Mouse (Mus musculus) limb, embryonic 15.5 days (tissue): ENCODE data around the gene Kpna4. TPM values are rescaled to one million over a fixed set of nuclear protein-coding genes. Genes with fewer than 3 reads are reported as not detected.
"Not testable (repeated sequence)": the region's sequence is repeated elsewhere in the genome, so short reads cannot be mapped to it uniquely, and the experiment has no call there.

Experiments used
- ATAC-seq: fragments of 200-750 bp; cut with Nextera tagmentation; 2 replicates; pipeline ENCODE4 v1.8.0; 2017; ENCODE audit warnings: low read depth, moderate TSS enrichment; ENCODE audit not compliant: insufficient number of reproducible peaks, low FRiP score, low TSS enrichment
- H3K27ac ChIP-seq: fragments of 300-500 bp; sonication (generic); 2 replicates; pipeline ENCODE4 v1.5.1; 2015; ENCODE audit warnings: moderate library complexity, mild to moderate bottlenecking, inconsistent platforms
- H3K27me3 ChIP-seq: fragments of 300-500 bp; sonication (generic); 2 replicates; pipeline ENCODE4 v1.6.1; 2015; ENCODE audit warnings: inconsistent platforms
- H3K36me3 ChIP-seq: fragments of 300-500 bp; sonication (generic); 2 replicates; pipeline ENCODE4 v1.6.1; 2015; ENCODE audit warnings: inconsistent platforms
- H3K4me1 ChIP-seq: fragments of 300-500 bp; sonication (generic); 2 replicates; pipeline ENCODE4 v1.6.1; 2015; ENCODE audit warnings: inconsistent platforms
- H3K4me2 ChIP-seq: fragments of 300-500 bp; sonication (generic); 2 replicates; pipeline ENCODE4 v1.6.1; 2015; ENCODE audit warnings: mild to moderate bottlenecking, inconsistent platforms
- H3K4me3 ChIP-seq: fragments of 300-500 bp; sonication (generic); 2 replicates; pipeline ENCODE4 v1.5.1; 2015; ENCODE audit warnings: mild to moderate bottlenecking, inconsistent platforms
- H3K9ac ChIP-seq: fragments of 300-500 bp; sonication (generic); 2 replicates; pipeline ENCODE4 v1.6.1; 2015; ENCODE audit warnings: inconsistent platforms
- H3K9me3 ChIP-seq: fragments of 300-500 bp; sonication (generic); 2 replicates; pipeline ENCODE4 v1.6.1; 2016; ENCODE audit warnings: inconsistent platforms
- WGBS: fragments of 180-500 bp; shearing (Covaris S2); methylation state at CpG from one replicate; pipeline ENCODE4 v1.1.7; 2015; 5-methylcytosine and 5-hydroxymethylcytosine counted together
- polyA plus RNA-seq: library from polyadenylated mRNA; unstranded; fragments of >200 nt; fragmentation: Nextera tagmentation; extraction: Ambion mirVana; gene quantifications from 2 replicates; pipeline ENCODE4 v1.2.1, GENCODE M21; 2015

Kpna4 gene
- polyA plus RNA-seq, 1 experiment from 2014 or later: 32.3 TPM

DNA sequence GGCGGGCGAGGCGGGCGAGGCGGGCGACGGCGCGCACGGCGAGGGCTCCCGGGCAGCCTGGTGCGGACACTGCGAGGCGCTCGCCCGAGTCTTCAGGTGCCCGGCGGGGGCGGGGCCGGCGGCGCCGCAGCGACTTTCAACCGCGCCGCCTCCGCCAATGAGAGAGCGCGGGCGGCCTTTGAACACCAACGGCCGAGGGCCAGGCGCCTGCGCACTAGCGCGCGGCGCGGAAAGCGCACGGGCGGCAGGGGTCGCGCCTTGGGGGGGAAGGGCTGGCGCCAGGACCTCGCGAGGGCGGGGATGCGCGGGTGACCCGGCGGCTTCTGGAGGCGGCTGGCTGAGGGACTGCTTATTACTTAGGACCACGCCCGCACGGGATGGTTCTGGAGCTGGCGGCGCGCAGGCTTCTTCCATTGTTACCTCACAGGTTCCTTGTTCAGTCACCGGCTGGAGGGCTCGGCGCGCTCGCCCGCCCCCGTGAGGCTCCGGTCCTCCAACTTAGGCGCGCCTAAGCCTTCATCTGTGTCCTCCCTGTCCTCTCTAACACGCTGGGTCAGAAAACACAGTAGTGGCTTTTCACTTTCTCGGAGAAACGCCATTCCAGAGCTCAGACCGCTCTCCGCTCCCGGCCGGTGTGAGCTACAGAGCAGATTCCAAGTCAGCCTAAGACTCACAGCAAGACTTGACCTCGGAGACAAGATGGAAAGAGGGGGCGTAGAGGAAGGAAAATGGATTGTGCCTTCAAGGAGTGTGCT, 82.1 kb downstream of the Kpna4 start, which contains the start of gene Trim59:
Gene Trim59 (minus strand): TSS at position 111 of the 755 bp plus-strand sequence.
- Histone ChIP-seq H3K4me1 (peaks cover 8% of the 10 kb centered on the region), H3K36me3 (no peaks in the 10 kb centered on the region), H3K9me3 (no peaks in the 10 kb centered on the region), H3K27me3 (no peaks in the 10 kb centered on the region), H3K9ac (peak within 1 kb of the TSS; percentile 76), H3K4me2 (peak within 1 kb of the TSS; percentile 84), H3K27ac (peak within 1 kb of the TSS; percentile 88), H3K4me3 (peak within 1 kb of the TSS; percentile 87)
- peak; percentile 92 for ATAC-seq
- WGBS: under 1% methylated on average over 71 of the region's 80 CpGs

DNA sequence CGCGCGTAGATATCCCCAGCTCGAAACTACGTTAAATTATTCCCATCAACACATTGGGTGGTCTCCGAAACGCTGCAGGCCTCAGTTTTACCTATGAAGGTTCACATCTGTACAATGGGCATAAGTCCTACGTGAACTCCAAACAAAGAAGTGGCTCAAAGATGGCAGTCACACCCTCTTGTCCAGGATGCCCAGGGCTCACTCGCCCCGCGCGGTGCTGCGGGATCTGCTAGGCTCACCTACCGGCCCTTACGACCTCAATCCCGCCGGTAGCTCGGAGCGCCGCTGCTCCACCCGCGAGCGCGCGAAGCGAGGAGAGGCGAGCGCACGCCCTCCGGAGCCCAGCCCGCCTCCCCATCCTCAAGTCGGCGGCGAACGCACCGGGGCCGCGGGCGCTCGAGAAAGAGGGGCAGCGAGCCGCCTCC, 82.7 kb downstream of the Kpna4 start:
- H3K9ac ChIP-seq: peak overlapping the region; percentile 76
- H3K9me3 ChIP-seq: no peaks in the 10 kb centered on the region
- no peaks in the 10 kb centered on the region for H3K27me3 ChIP-seq
- peaks cover 8% of the 10 kb centered on the region for H3K4me1 ChIP-seq
- H3K4me3 ChIP-seq: peak overlapping the region; percentile 87
- under 1% methylated on average over 36 of the region's 42 CpGs for WGBS
- peak overlapping the region; percentile 84 for H3K4me2 ChIP-seq
- ATAC-seq: peak; percentile 45
- H3K27ac ChIP-seq: peak overlapping the region; percentile 88
- no peaks in the 10 kb centered on the region for H3K36me3 ChIP-seq

DNA sequence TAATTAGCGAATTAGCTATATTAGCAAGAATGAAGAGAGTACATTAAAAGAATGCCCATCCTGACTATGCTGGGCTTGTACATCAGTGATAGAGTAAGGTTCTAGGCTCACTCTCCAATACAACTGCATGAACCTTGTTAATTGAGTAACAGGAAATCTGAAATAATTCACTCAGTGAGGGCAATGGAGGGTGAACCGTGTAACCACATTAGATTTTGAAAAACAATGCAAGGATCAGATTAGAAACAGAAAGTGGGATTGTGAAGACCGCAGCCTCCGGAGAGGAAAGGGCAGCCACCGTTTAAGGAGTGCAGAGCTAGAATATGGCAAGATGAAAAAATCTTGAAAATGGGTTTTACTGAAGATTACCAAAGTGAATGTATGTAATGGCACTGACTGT, 85.6 kb downstream of the Kpna4 start:
- Histone ChIP-seq H3K4me3 (no peak overlapping the region), H3K27ac (no peak overlapping the region), H3K4me2 (no peak overlapping the region), H3K27me3 (no peaks in the 10 kb centered on the region), H3K9me3 (no peaks in the 10 kb centered on the region), H3K9ac (no peak overlapping the region), H3K4me1 (peaks cover 8% of the 10 kb centered on the region), H3K36me3 (peaks cover 3% of the 10 kb centered on the region; the same call in 1 of the 2 replicates)
- WGBS: 73% methylated on average over 5 of the region's 5 CpGs
- no peak for ATAC-seq

DNA sequence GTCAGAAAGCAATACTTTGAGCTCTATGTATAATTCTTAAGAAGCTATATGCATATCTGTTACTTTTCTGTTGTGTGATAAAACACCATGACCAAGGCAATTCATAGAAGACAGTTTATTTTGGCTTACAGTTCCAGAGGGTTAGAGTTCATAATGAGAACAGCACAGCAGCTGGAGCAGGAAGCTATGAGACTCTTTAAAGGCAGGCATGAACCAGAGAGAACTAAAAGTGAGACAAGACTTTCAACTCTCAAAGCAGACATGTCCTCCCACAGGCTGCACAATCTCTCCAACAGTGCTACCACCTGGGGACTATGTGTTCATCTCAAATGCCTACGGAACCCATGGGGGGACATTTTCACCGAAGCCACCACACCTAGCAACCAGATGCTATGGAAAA, 86.8 kb downstream of the Kpna4 start:
- Histone ChIP-seq H3K27me3 (no peaks in the 10 kb centered on the region), H3K4me3 (no peak overlapping the region), H3K36me3 (peaks cover 8% of the 10 kb centered on the region; the same call in 1 of the 2 replicates), H3K4me2 (no peak overlapping the region), H3K4me1 (0 out of 2 replicates have a peak, but pooled peaks cover 2% of the 10 kb centered on the region), H3K9me3 (no peaks in the 10 kb centered on the region), H3K9ac (no peak overlapping the region), H3K27ac (no peak overlapping the region)
- 80% methylated on average over 2 of the region's 2 CpGs for WGBS
- ATAC-seq: no peak

DNA sequence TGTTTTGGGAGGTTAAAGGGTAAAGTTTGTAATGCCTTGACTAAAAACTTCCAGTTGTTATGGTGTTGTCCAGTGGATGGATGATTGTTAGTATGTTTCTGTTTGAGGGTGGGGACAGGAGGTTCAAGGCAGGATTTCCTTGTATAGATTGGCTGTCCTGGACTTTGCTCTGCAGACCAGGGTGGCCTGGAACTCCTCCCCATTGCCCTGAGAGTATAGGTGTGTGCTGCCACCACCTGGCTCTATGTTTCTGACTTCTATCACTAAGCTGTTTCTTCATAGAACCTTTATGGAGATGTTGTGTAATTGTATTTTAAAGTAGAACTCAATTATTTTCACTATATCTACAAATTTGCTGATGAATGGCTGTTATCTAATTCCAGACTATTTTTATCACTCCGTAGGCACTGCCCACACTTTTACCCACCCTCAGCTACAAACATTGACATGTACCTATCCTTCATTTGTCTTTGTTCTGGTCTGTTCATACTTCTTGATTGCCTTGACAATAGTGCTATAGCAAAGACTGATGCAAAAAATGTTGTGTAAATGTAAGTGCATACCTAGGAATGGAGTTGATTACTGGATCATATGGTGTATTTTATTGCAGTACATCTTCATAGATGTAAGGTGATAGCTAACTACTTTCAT, 100.7 kb downstream of the Kpna4 start:
- no peak for ATAC-seq

DNA sequence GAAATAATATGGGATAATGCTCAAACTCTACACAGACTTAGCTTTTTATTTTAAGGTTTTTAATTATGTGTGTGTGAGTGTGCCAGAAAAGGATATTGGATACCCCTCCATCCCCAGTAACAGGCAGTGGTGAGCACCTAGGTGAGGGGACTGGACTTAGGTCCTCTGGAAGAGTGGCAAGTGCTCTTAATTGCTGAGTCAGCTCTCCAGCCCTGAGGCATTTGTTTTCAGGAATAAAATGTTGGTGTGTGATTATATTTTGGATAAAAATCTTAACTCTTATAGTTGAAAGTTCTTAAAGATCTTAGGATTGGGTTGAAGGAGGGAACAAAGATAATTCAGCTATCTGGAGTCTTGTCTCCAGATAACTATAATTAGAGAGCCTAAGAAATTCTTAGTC, 106.1 kb downstream of the Kpna4 start:
- Histone ChIP-seq H3K9ac (no peak overlapping the region), H3K27me3 (no peaks in the 10 kb centered on the region), H3K9me3 (no peaks in the 10 kb centered on the region), H3K4me1 (no peaks in the 10 kb centered on the region), H3K4me3 (no peak overlapping the region), H3K36me3 (peaks cover 41% of the 10 kb centered on the region), H3K27ac (no peak overlapping the region), H3K4me2 (no peak overlapping the region)
- ATAC-seq: no peak

More for the DNA sequence above, 100.7 kb downstream of the Kpna4 start:
- 97% methylated on average over 1 of the region's 1 CpGs for WGBS
- no peak overlapping the region for H3K27ac ChIP-seq
- H3K4me3 ChIP-seq: no peak overlapping the region
- H3K9ac ChIP-seq: no peak overlapping the region
- H3K27me3 ChIP-seq: no peaks in the 10 kb centered on the region
- no peaks in the 10 kb centered on the region for H3K9me3 ChIP-seq
- peaks cover 55% of the 10 kb centered on the region for H3K36me3 ChIP-seq
- no peaks in the 10 kb centered on the region for H3K4me1 ChIP-seq
- H3K4me2 ChIP-seq: no peak overlapping the region

DNA sequence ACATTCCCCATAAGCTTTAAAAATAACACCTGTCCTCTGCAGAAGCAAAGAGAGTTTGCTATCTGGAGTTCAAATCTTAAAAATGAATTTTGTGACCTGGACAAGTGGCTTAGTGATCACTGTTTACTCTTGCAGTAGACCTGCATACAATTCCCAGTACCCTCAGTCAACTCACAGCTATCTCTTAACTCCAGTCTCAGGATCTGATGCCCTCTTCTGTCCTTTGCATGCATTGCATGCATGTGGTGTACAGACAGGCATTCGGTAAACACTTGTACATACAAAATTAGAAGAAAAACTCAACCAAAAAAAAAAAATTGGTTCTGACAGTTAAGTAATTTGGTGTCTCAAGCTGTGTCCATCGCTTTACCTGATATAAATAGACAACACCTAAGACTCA, 106.6 kb downstream of the Kpna4 start:
- Histone ChIP-seq H3K4me3 (no peak overlapping the region), H3K4me1 (no peaks in the 10 kb centered on the region), H3K9ac (no peak overlapping the region), H3K36me3 (peaks cover 39% of the 10 kb centered on the region), H3K4me2 (no peak overlapping the region), H3K27me3 (no peaks in the 10 kb centered on the region), H3K27ac (no peak overlapping the region), H3K9me3 (no peaks in the 10 kb centered on the region)
- no peak for ATAC-seq
- 96% methylated on average over 2 of the region's 2 CpGs for WGBS

DNA sequence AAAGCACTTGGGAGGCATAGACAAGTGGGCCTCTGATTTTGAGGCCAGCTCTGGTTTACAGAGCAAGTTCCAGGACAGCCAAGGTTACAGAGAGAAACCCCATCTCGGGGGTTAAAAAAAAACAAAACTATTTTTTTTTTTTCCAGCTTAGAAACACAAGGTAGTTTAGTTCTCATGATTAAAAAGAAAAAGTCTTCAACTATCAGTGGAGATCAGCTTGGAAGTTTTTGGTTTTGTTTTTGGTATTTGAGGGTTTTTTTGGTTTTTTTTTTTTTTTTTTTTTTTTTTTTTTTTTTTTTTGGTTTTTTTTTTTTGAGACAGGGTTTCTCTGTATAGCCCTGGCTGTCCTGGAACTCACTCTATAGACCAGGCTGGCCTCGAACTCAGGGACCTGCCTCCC, 108.3 kb downstream of the Kpna4 start:
- H3K9me3 ChIP-seq, ATAC-seq, H3K4me2 ChIP-seq, H3K27ac ChIP-seq, H3K4me1 ChIP-seq, H3K9ac ChIP-seq, H3K4me3 ChIP-seq, H3K27me3 ChIP-seq: not testable (repeated sequence)
- peaks cover 34% of the 10 kb centered on the region for H3K36me3 ChIP-seq
- WGBS: 96% methylated on average over 2 of the region's 2 CpGs

DNA sequence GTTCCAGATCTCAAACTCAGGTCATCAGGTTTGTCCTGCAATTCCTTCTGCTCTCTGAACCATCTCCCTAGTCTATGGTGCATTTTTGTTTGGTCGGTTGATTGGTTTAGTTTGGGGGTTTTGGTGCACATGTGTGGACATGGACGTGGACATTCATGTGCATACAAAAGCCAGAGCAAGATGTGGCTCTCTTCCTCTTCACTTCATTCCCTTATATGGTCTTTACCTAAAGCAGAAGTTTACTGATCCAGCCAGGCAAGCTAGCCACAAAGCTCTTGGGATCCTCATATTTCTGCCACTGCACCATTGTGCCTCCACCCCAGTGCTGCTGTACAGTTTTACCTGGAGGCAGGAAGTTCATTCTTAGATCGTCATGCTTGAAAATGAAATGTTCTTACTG, 109.7 kb downstream of the Kpna4 start:
- 84% methylated on average over 3 of the region's 3 CpGs for WGBS

More for the DNA sequence above, 109.7 kb downstream of the Kpna4 start:
- ATAC-seq: no peak
- peaks cover 30% of the 10 kb centered on the region for H3K36me3 ChIP-seq
- H3K9ac ChIP-seq: no peak overlapping the region
- H3K9me3 ChIP-seq: no peaks in the 10 kb centered on the region
- H3K27ac ChIP-seq: no peak overlapping the region
- H3K4me2 ChIP-seq: no peak overlapping the region
- H3K4me1 ChIP-seq: no peaks in the 10 kb centered on the region
- H3K27me3 ChIP-seq: no peaks in the 10 kb centered on the region
- H3K4me3 ChIP-seq: no peak overlapping the region

Other genes starting within 250 kb of the Kpna4 start
- 14.8 and 16.7 TPM in 2 replicates for gene Ift80, start 122.5 kb downstream of the Kpna4 start, polyA plus RNA-seq
- gene Smc4, start 122.4 kb downstream of the Kpna4 start, polyA plus RNA-seq: 141 and 143 TPM in 2 replicates
- 71.2 and 79.4 TPM in 2 replicates for gene Trim59, start 82.4 kb downstream of the Kpna4 start, polyA plus RNA-seq
- gene Arl14, start 95.3 kb upstream of the Kpna4 start, polyA plus RNA-seq: not detected in 2 replicates
- gene Ppm1l, start 189.7 kb upstream of the Kpna4 start, polyA plus RNA-seq: 9.6 and 10.5 TPM in 2 replicates